Mouse (Mus musculus) heart, embryonic 15.5 days (tissue): ENCODE results near the gene Hnrnpdl. TPM values are rescaled to one million over a fixed set of nuclear protein-coding genes. Genes with fewer than 3 reads are reported as not detected.

Experiments used
- ATAC-seq: fragments of 200-750 bp; cut with Nextera tagmentation; replicated peaks from 2 replicates; pipeline ENCODE4 v1.8.0; 2017; ENCODE audit warnings: low read depth, moderate TSS enrichment; ENCODE audit not compliant: insufficient number of reproducible peaks, insufficient read depth, low FRiP score
- H3K27ac ChIP-seq: fragments of 300-500 bp; sonication (generic); 2 replicates; pipeline ENCODE4 v1.5.1; 2015; ENCODE audit warnings: mild to moderate bottlenecking, inconsistent platforms
- H3K27me3 ChIP-seq: fragments of 300-500 bp; sonication (generic); 2 replicates; pipeline ENCODE4 v1.6.1; 2015; ENCODE audit warnings: inconsistent platforms
- H3K36me3 ChIP-seq: fragments of 300-500 bp; sonication (generic); 2 replicates; pipeline ENCODE4 v1.6.1; 2015; ENCODE audit warnings: mild to moderate bottlenecking, inconsistent platforms
- H3K4me1 ChIP-seq: fragments of 300-500 bp; sonication (generic); replicated peaks from 2 replicates; pipeline ENCODE4 v1.6.1; 2015; ENCODE audit warnings: inconsistent platforms
- H3K4me2 ChIP-seq: fragments of 300-500 bp; sonication (generic); 2 replicates; pipeline ENCODE4 v1.6.1; 2015; ENCODE audit warnings: inconsistent platforms, mild to moderate bottlenecking, moderate library complexity
- H3K4me3 ChIP-seq: fragments of 300-500 bp; sonication (generic); 2 replicates; pipeline ENCODE4 v1.5.1; 2015; ENCODE audit warnings: mild to moderate bottlenecking, inconsistent platforms
- H3K9ac ChIP-seq: fragments of 300-500 bp; sonication (generic); 2 replicates; pipeline ENCODE4 v1.6.1; 2015; ENCODE audit warnings: mild to moderate bottlenecking, inconsistent platforms
- H3K9me3 ChIP-seq: fragments of 300-500 bp; sonication (generic); replicated peaks from 2 replicates; pipeline ENCODE4 v1.6.1; 2016; ENCODE audit warnings: inconsistent platforms
- WGBS: fragments of 180-500 bp; shearing (Covaris S2); methylation state at CpG from one replicate; pipeline ENCODE4 v1.1.7; 2015; ENCODE audit warnings: mixed read lengths; 5-methylcytosine and 5-hydroxymethylcytosine counted together
- polyA plus RNA-seq: library from polyadenylated mRNA; unstranded; fragments of >200 nt; fragmentation: Nextera tagmentation; extraction: Ambion mirVana; gene quantifications from 2 replicates; pipeline ENCODE4 v1.2.1, GENCODE M21; 2015

Gene Hnrnpdl
- polyA plus RNA-seq: 77.5 and 93.8 TPM in 2 replicates

- Histone ChIP-seq H3K4me2 (peak within 1 kb of the TSS; percentile 88), H3K27me3 (no peaks in the 10 kb centered on the region), H3K9me3 (no peaks in the 10 kb centered on the region), H3K27ac (peak within 1 kb of the TSS; percentile 96), H3K4me3 (peak within 1 kb of the TSS; percentile 76), H3K9ac (peak within 1 kb of the TSS; percentile 95), H3K4me1 (peaks cover 47% of the 10 kb centered on the region), H3K36me3 (peaks cover 11% of the 10 kb centered on the region)
- ATAC-seq: peak; percentile 85
- WGBS: under 1% methylated on average over 57 of the region's 57 CpGs
Observed at GRCm38 (mm10) chr5:100039602-100040142, at the start of gene Hnrnpdl, which contains the start of gene Enoph1. Gene Hnrnpdl, minus strand, starts transcription at chr5:100039664. Gene Enoph1, plus strand, starts transcription at chr5:100039985.

GRCm38 (mm10) chr5:100085097-100085496 is 45.6 kb upstream of the Hnrnpdl start:
- no peaks in the 10 kb centered on the region for H3K9me3 ChIP-seq
- no peak overlapping the region for H3K4me2 ChIP-seq
- H3K4me3 ChIP-seq: no peak overlapping the region
- no peak overlapping the region for H3K27ac ChIP-seq
- no peaks in the 10 kb centered on the region for H3K27me3 ChIP-seq
- ATAC-seq: no peak
- WGBS: 63% methylated on average over 8 of the region's 8 CpGs
- no peaks in the 10 kb centered on the region for H3K36me3 ChIP-seq
- no peak overlapping the region for H3K9ac ChIP-seq
- peaks cover 2% of the 10 kb centered on the region for H3K4me1 ChIP-seq

- Histone ChIP-seq H3K4me2 (no peak overlapping the region), H3K9ac (no peak overlapping the region), H3K27ac (no peak overlapping the region), H3K36me3 (no peaks in the 10 kb centered on the region), H3K4me3 (no peak overlapping the region), H3K27me3 (no peaks in the 10 kb centered on the region), H3K4me1 (peaks cover 10% of the 10 kb centered on the region), H3K9me3 (no peaks in the 10 kb centered on the region)
- no peak for ATAC-seq
- 61% methylated on average over 12 of the region's 12 CpGs for WGBS
Observed at GRCm38 (mm10) chr5:100083953-100084562, 44.6 kb upstream of the Hnrnpdl start.

- ATAC-seq: no peak
- Histone ChIP-seq H3K36me3 (no peaks in the 10 kb centered on the region), H3K9me3 (no peaks in the 10 kb centered on the region), H3K4me3 (no peak overlapping the region), H3K27ac (no peak overlapping the region), H3K4me2 (no peak overlapping the region), H3K4me1 (peaks cover 14% of the 10 kb centered on the region), H3K27me3 (no peaks in the 10 kb centered on the region), H3K9ac (no peak overlapping the region)
- whole genome bisulfite sequencing: 76% methylated on average over 4 of the region's 4 CpGs
Observed at GRCm38 (mm10) chr5:100082006-100082405, 42.5 kb upstream of the Hnrnpdl start.

- Histone ChIP-seq H3K9ac (no peak overlapping the region), H3K27me3 (no peaks in the 10 kb centered on the region), H3K4me3 (peak overlapping the region; percentile 50), H3K4me1 (peaks cover 14% of the 10 kb centered on the region), H3K9me3 (no peaks in the 10 kb centered on the region), H3K27ac (no peak overlapping the region), H3K36me3 (no peaks in the 10 kb centered on the region), H3K4me2 (peak overlapping the region; percentile 82)
- ATAC-seq: no peak
- WGBS: 69% methylated on average over 8 of the region's 8 CpGs
Observed at GRCm38 (mm10) chr5:100079931-100080275, 40.4 kb upstream of the Hnrnpdl start.

GRCm38 (mm10) chr5:100079040-100079930 is 39.8 kb upstream of the Hnrnpdl start:
- Histone ChIP-seq H3K4me2 (peak overlapping the region; percentile 82), H3K27me3 (no peaks in the 10 kb centered on the region), H3K36me3 (no peaks in the 10 kb centered on the region), H3K4me1 (peaks cover 14% of the 10 kb centered on the region), H3K9me3 (no peaks in the 10 kb centered on the region), H3K27ac (no peak overlapping the region), H3K4me3 (peak overlapping the region; percentile 50), H3K9ac (peak overlapping the region; percentile 41)
- 24% methylated on average over 36 of the region's 36 CpGs for WGBS
- peak; percentile 35; the same call in 1 of the 2 replicates for ATAC-seq

- Histone ChIP-seq H3K27ac (no peak overlapping the region), H3K4me2 (no peak overlapping the region), H3K9ac (no peak overlapping the region), H3K4me3 (no peak overlapping the region), H3K36me3 (no peaks in the 10 kb centered on the region; the same call in 1 of the 2 replicates), H3K9me3 (no peaks in the 10 kb centered on the region), H3K27me3 (no peaks in the 10 kb centered on the region), H3K4me1 (peaks cover 9% of the 10 kb centered on the region)
- ATAC-seq: no peak
- 64% methylated on average over 4 of the region's 4 CpGs for WGBS
Observed at GRCm38 (mm10) chr5:100074571-100074970, 35.1 kb upstream of the Hnrnpdl start.

- Histone ChIP-seq H3K36me3 (peaks cover 9% of the 10 kb centered on the region), H3K27ac (no peak overlapping the region), H3K4me2 (no peak overlapping the region), H3K9ac (no peak overlapping the region), H3K4me1 (no peaks in the 10 kb centered on the region), H3K4me3 (no peak overlapping the region), H3K27me3 (no peaks in the 10 kb centered on the region), H3K9me3 (no peaks in the 10 kb centered on the region)
- ATAC-seq: no peak
- WGBS: 69% methylated on average over 9 of the region's 9 CpGs
Observed at GRCm38 (mm10) chr5:100072557-100072956, 33.1 kb upstream of the Hnrnpdl start.

- Histone ChIP-seq H3K36me3 (peaks cover 10% of the 10 kb centered on the region), H3K4me2 (no peak overlapping the region), H3K27ac (no peak overlapping the region), H3K4me3 (no peak overlapping the region), H3K4me1 (no peaks in the 10 kb centered on the region), H3K27me3 (no peaks in the 10 kb centered on the region), H3K9ac (no peak overlapping the region), H3K9me3 (no peaks in the 10 kb centered on the region)
- 88% methylated on average over 5 of the region's 5 CpGs for WGBS
- ATAC-seq: no peak
Observed at GRCm38 (mm10) chr5:100071541-100071940, 32.1 kb upstream of the Hnrnpdl start.

- H3K36me3 ChIP-seq: peaks cover 18% of the 10 kb centered on the region
- no peaks in the 10 kb centered on the region for H3K27me3 ChIP-seq
- ATAC-seq: no peak
- H3K4me1 ChIP-seq: no peaks in the 10 kb centered on the region
- WGBS: 22% methylated on average over 3 of the region's 3 CpGs
- H3K4me3 ChIP-seq: no peak overlapping the region
- no peaks in the 10 kb centered on the region for H3K9me3 ChIP-seq
- no peak overlapping the region for H3K9ac ChIP-seq
- H3K4me2 ChIP-seq: no peak overlapping the region
- H3K27ac ChIP-seq: no peak overlapping the region
Observed at GRCm38 (mm10) chr5:100070255-100070654, 30.8 kb upstream of the Hnrnpdl start.

GRCm38 (mm10) chr5:100069526-100069925 is 30.1 kb upstream of the Hnrnpdl start:
- WGBS: 94% methylated on average over 2 of the region's 2 CpGs
- H3K4me2 ChIP-seq: no peak overlapping the region
- peaks cover 25% of the 10 kb centered on the region for H3K36me3 ChIP-seq

More at GRCm38 (mm10) chr5:100069526-100069925, 30.1 kb upstream of the Hnrnpdl start:
- no peaks in the 10 kb centered on the region for H3K4me1 ChIP-seq
- H3K4me3 ChIP-seq: no peak overlapping the region
- no peaks in the 10 kb centered on the region for H3K9me3 ChIP-seq
- no peaks in the 10 kb centered on the region for H3K27me3 ChIP-seq
- ATAC-seq: no peak
- no peak overlapping the region for H3K9ac ChIP-seq
- no peak overlapping the region for H3K27ac ChIP-seq
